Mouse (Mus musculus) forebrain, embryonic 11.5 days (tissue): ENCODE results near the gene Prkce. TPM values are rescaled to one million over a fixed set of nuclear protein-coding genes. Genes with fewer than 3 reads are reported as not detected.

Source experiments
- ATAC-seq: fragments of 200-750 bp; cut with Nextera tagmentation; replicated peaks from 2 replicates; pipeline ENCODE4 v1.8.0; 2017; ENCODE audit warnings: moderate TSS enrichment; ENCODE audit not compliant: low FRiP score
- DNase-seq: peaks from one replicate; pipeline ENCODE4 v3.0.0-alpha.2; 2017; ENCODE audit warnings: low spot score
- H3K27ac ChIP-seq: fragments of 300-500 bp; sonication (generic); 2 replicates; pipeline ENCODE4 v1.5.1; 2014; ENCODE audit warnings: low read depth, low read length
- H3K27me3 ChIP-seq: fragments of 300-500 bp; sonication (generic); 2 replicates; pipeline ENCODE4 v1.6.1; 2014; ENCODE audit warnings: mild to moderate bottlenecking, low read length, mixed read lengths; ENCODE audit not compliant: control insufficient read depth, insufficient read depth
- H3K36me3 ChIP-seq: fragments of 300-500 bp; sonication (generic); 2 replicates; pipeline ENCODE4 v1.6.1; 2014; ENCODE audit warnings: mild to moderate bottlenecking, low read length, moderate library complexity, mixed read lengths; ENCODE audit not compliant: control insufficient read depth, insufficient read depth
- H3K4me1 ChIP-seq: fragments of 300-500 bp; sonication (generic); replicated peaks from 2 replicates; pipeline ENCODE4 v1.6.1; 2014; ENCODE audit warnings: low read length, mixed read lengths; ENCODE audit not compliant: control insufficient read depth, insufficient read depth
- H3K4me2 ChIP-seq: fragments of 300-500 bp; sonication (generic); 2 replicates; pipeline ENCODE4 v1.6.1; 2014; ENCODE audit warnings: low read depth, mild to moderate bottlenecking, low read length, moderate library complexity, mixed read lengths; ENCODE audit not compliant: severe bottlenecking
- H3K4me3 ChIP-seq: fragments of 300-500 bp; sonication (generic); 2 replicates; pipeline ENCODE4 v1.5.1; 2014; ENCODE audit warnings: low read depth, low read length
- H3K9ac ChIP-seq: fragments of 300-500 bp; sonication (generic); 2 replicates; pipeline ENCODE4 v1.6.1; 2014; ENCODE audit warnings: low read length
- H3K9me3 ChIP-seq: fragments of 300-500 bp; sonication (generic); 2 replicates; pipeline ENCODE4 v1.6.1; 2016; ENCODE audit warnings: low read length, mixed read lengths; ENCODE audit not compliant: control insufficient read depth
- WGBS: fragments of 180-500 bp; shearing (Covaris S2); extraction: QIAGEN DNeasy Blood & Tissue Kit; methylation state at CpG from one replicate; pipeline ENCODE4 v1.1.7; 2014; 5-methylcytosine and 5-hydroxymethylcytosine counted together
- polyA plus RNA-seq: library from polyadenylated mRNA; unstranded; fragments of >200 nt; fragmentation: Nextera tagmentation; extraction: Ambion mirVana; gene quantifications from 2 replicates; pipeline ENCODE4 v1.2.1, GENCODE M21; 2014

The Prkce gene
- polyA plus RNA-seq, 1 experiment from 2014 or later: 6.0 TPM

GRCm38 (mm10) chr17:86187777-86188176, 20.2 kb downstream of the Prkce start:
- WGBS: 84% methylated on average over 1 of the region's 1 CpGs

GRCm38 (mm10) chr17:86193979-86194378, 26.4 kb downstream of the Prkce start:
- DNase-seq (no peak), ATAC-seq (no peak)
- Histone ChIP-seq H3K4me3 (no peak overlapping the region), H3K27me3 (no peaks in the 10 kb centered on the region), H3K9ac (no peak overlapping the region), H3K27ac (no peak overlapping the region), H3K4me1 (no peaks in the 10 kb centered on the region), H3K36me3 (no peaks in the 10 kb centered on the region), H3K9me3 (no peaks in the 10 kb centered on the region), H3K4me2 (no peak overlapping the region)
- whole genome bisulfite sequencing: 93% methylated on average over 6 of the region's 6 CpGs

More at GRCm38 (mm10) chr17:86187777-86188176, 20.2 kb downstream of the Prkce start:
- ATAC-seq (no peak), DNase-seq (no peak)
- H3K4me3 ChIP-seq: no peak overlapping the region
- H3K36me3 ChIP-seq: no peaks in the 10 kb centered on the region
- H3K27me3 ChIP-seq: no peaks in the 10 kb centered on the region
- no peak overlapping the region for H3K27ac ChIP-seq
- H3K9me3 ChIP-seq: no peaks in the 10 kb centered on the region
- H3K4me2 ChIP-seq: no peak overlapping the region
- H3K9ac ChIP-seq: no peak overlapping the region
- no peaks in the 10 kb centered on the region; the same call in 1 of the 2 replicates for H3K4me1 ChIP-seq

GRCm38 (mm10) chr17:86194921-86195320, 27.3 kb downstream of the Prkce start:
- WGBS: 89% methylated on average over 8 of the region's 8 CpGs

GRCm38 (mm10) chr17:86198496-86199465, 31.2 kb downstream of the Prkce start:
- no peak overlapping the region for H3K9ac ChIP-seq
- ATAC-seq: no peak
- 91% methylated on average over 16 of the region's 16 CpGs for WGBS

More at GRCm38 (mm10) chr17:86194921-86195320, 27.3 kb downstream of the Prkce start:
- DNase-seq: no peak
- H3K4me3 ChIP-seq: no peak overlapping the region
- H3K27me3 ChIP-seq: no peaks in the 10 kb centered on the region
- no peaks in the 10 kb centered on the region for H3K36me3 ChIP-seq
- no peak overlapping the region for H3K4me2 ChIP-seq
- no peak overlapping the region for H3K27ac ChIP-seq
- ATAC-seq: no peak
- H3K4me1 ChIP-seq: no peaks in the 10 kb centered on the region
- H3K9me3 ChIP-seq: no peaks in the 10 kb centered on the region
- no peak overlapping the region for H3K9ac ChIP-seq

GRCm38 (mm10) chr17:86201981-86202380, 34.4 kb downstream of the Prkce start:
- Histone ChIP-seq H3K27ac (no peak overlapping the region), H3K9me3 (no peaks in the 10 kb centered on the region), H3K36me3 (no peaks in the 10 kb centered on the region), H3K4me2 (no peak overlapping the region), H3K4me1 (no peaks in the 10 kb centered on the region), H3K27me3 (no peaks in the 10 kb centered on the region), H3K9ac (no peak overlapping the region), H3K4me3 (no peak overlapping the region)
- 94% methylated on average over 7 of the region's 7 CpGs for WGBS
- DNase-seq (no peak), ATAC-seq (no peak)

More at GRCm38 (mm10) chr17:86198496-86199465, 31.2 kb downstream of the Prkce start:
- DNase-seq: no peak
- H3K4me2 ChIP-seq: no peak overlapping the region
- no peaks in the 10 kb centered on the region for H3K36me3 ChIP-seq
- H3K4me3 ChIP-seq: no peak overlapping the region
- no peak overlapping the region for H3K27ac ChIP-seq
- no peaks in the 10 kb centered on the region for H3K9me3 ChIP-seq
- H3K4me1 ChIP-seq: no peaks in the 10 kb centered on the region
- H3K27me3 ChIP-seq: no peaks in the 10 kb centered on the region

GRCm38 (mm10) chr17:86202972-86203371, 35.4 kb downstream of the Prkce start:
- Histone ChIP-seq H3K27me3 (no peaks in the 10 kb centered on the region), H3K36me3 (no peaks in the 10 kb centered on the region), H3K9me3 (no peaks in the 10 kb centered on the region), H3K9ac (no peak overlapping the region), H3K4me1 (no peaks in the 10 kb centered on the region), H3K4me3 (no peak overlapping the region), H3K4me2 (no peak overlapping the region), H3K27ac (no peak overlapping the region)
- ATAC-seq (no peak), DNase-seq (no peak)
- WGBS: 92% methylated on average over 6 of the region's 6 CpGs

GRCm38 (mm10) chr17:86203531-86204450, 36.2 kb downstream of the Prkce start:
- no peaks in the 10 kb centered on the region for H3K9me3 ChIP-seq
- ATAC-seq (no peak), DNase-seq (no peak)
- H3K36me3 ChIP-seq: no peaks in the 10 kb centered on the region
- no peak overlapping the region for H3K4me3 ChIP-seq
- no peaks in the 10 kb centered on the region for H3K4me1 ChIP-seq
- no peaks in the 10 kb centered on the region for H3K27me3 ChIP-seq
- H3K4me2 ChIP-seq: no peak overlapping the region
- 82% methylated on average over 20 of the region's 20 CpGs for WGBS
- no peak overlapping the region for H3K9ac ChIP-seq
- H3K27ac ChIP-seq: no peak overlapping the region

- Histone ChIP-seq H3K4me2 (no peak overlapping the region), H3K27me3 (no peaks in the 10 kb centered on the region), H3K4me3 (no peak overlapping the region), H3K9me3 (no peaks in the 10 kb centered on the region), H3K36me3 (no peaks in the 10 kb centered on the region), H3K4me1 (no peaks in the 10 kb centered on the region), H3K9ac (no peak overlapping the region), H3K27ac (no peak overlapping the region)
- WGBS: 93% methylated on average over 8 of the region's 8 CpGs
- no peak for DNase-seq
- no peak for ATAC-seq
These were observed 38.7 kb downstream of the Prkce start for GRCm38 (mm10) chr17:86206289-86206688.
